Mouse (Mus musculus) liver, embryonic 14.5 days (tissue): Measurements from ENCODE around the gene Iqcf3. TPM values are rescaled to one million over a fixed set of nuclear protein-coding genes. Genes with fewer than 3 reads are reported as not detected.

Experiments
- ATAC-seq: fragments of 200-750 bp; cut with Nextera tagmentation; 2 replicates; pipeline ENCODE4 v1.8.0; 2017; ENCODE audit warnings: moderate number of reproducible peaks, mild to moderate bottlenecking, moderate library complexity; ENCODE audit not compliant: insufficient read depth
- DNase-seq, 3 experiments: peaks; one replicate each; pipeline ENCODE4 v3.0.0-alpha.2; 2012 to 2013; ENCODE audit warnings: low read depth in 3 of 3, low spot score in 3 of 3
- H3K27ac ChIP-seq: fragments of 300-500 bp; sonication (generic); 2 replicates; pipeline ENCODE4 v1.5.1; 2014; ENCODE audit warnings: moderate library complexity, mild to moderate bottlenecking, control low read depth, inconsistent platforms
- H3K27me3 ChIP-seq: fragments of 300-500 bp; sonication (generic); 2 replicates; pipeline ENCODE4 v1.6.1; 2014; ENCODE audit warnings: mild to moderate bottlenecking, low read length, moderate library complexity; ENCODE audit not compliant: control insufficient read depth, insufficient read depth
- H3K36me3 ChIP-seq: fragments of 300-500 bp; sonication (generic); replicated peaks from 2 replicates; pipeline ENCODE4 v1.6.1; 2014; ENCODE audit warnings: low read depth; ENCODE audit not compliant: control insufficient read depth, insufficient read depth
- H3K4me1 ChIP-seq, 2 experiments: fragments of 200-500 bp in 1 of 2; fragments of 300-500 bp in 1 of 2; sonication (generic) in 1 of 2; replicated peaks; 2 replicates each; pipeline ENCODE4 v1.6.1; 2012 to 2014; ENCODE audit warnings: antibody characterized with exemption in 1 of 2, inconsistent platforms in 1 of 2, low read length in 1 of 2; ENCODE audit not compliant: control insufficient read depth in 2 of 2, insufficient read depth in 2 of 2
- H3K4me2 ChIP-seq: fragments of 300-500 bp; sonication (generic); 2 replicates; pipeline ENCODE4 v1.6.1; 2014; ENCODE audit warnings: low read depth, mild to moderate bottlenecking, control low read depth, moderate library complexity
- H3K4me3 ChIP-seq, 2 experiments: fragments of 200-500 bp in 1 of 2; fragments of 300-500 bp in 1 of 2; sonication (generic) in 1 of 2; 2 replicates each; pipeline ENCODE4 v1.5.1; 2012 to 2014; ENCODE audit warnings: low read depth in 2 of 2, low read length in 2 of 2, mild to moderate bottlenecking in 2 of 2, control low read depth in 1 of 2, inconsistent platforms in 1 of 2, moderate library complexity in 1 of 2; ENCODE audit not compliant: insufficient read depth in 1 of 2
- H3K9ac ChIP-seq: fragments of 300-500 bp; sonication (generic); replicated peaks from 2 replicates; pipeline ENCODE4 v1.6.1; 2014; ENCODE audit warnings: mild to moderate bottlenecking, control low read depth, moderate library complexity
- H3K9me3 ChIP-seq: fragments of 300-500 bp; sonication (generic); 2 replicates; pipeline ENCODE4 v1.6.1; 2016; ENCODE audit warnings: low read length, mixed read lengths; ENCODE audit not compliant: control insufficient read depth
- CTCF ChIP-seq: IDR thresholded peaks from 2 replicates; pipeline ENCODE4 v1.5.1; 2016; ENCODE audit warnings: antibody characterized with exemption, low read depth, control low read depth
- EP300 ChIP-seq: IDR thresholded peaks from 2 replicates; pipeline ENCODE4 v1.6.1; 2016; ENCODE audit warnings: antibody characterized with exemption, low read depth
- WGBS: fragments of 180-500 bp; shearing (Covaris S2); extraction: QIAGEN DNeasy Blood & Tissue Kit; methylation state at CpG from one replicate; pipeline ENCODE4 v1.1.7; 2014; ENCODE audit not compliant: insufficient replicate concordance; 5-methylcytosine and 5-hydroxymethylcytosine counted together
- polyA plus RNA-seq, 2 experiments: library from polyadenylated mRNA; depleted of rRNA in 1 of 2; stranded (reverse) in 1 of 2; unstranded in 1 of 2; fragments of >200 nt; fragmentation: Nextera tagmentation in 1 of 2; extraction: Ambion mirVana in 1 of 2; gene quantifications; 2 replicates each; pipeline versions ENCODE4 v1.2.1 to v1.2.3; 2012 to 2014

The Iqcf3 gene
- polyA plus RNA-seq, 2 experiments = not detected

DNA sequence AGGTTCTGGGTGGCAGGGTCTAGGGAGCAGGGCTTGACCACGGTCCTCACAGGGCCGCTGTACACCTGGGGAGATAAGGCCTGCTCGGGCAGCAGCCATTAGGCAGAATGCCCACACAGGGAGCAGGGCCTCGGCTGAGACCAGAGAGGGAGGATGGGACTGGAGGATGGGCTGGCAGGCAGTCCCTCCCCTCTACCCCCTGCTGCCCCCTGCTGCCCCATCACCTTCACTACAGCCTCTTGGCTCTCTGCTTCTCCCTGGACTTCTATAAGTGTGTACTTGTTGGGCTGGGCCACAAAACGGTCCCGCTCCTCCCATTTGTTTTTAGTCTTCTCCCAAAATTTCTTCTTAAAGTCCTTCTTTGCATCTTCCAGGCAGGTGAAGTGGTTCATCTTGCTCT is 87.0 kb downstream of the Iqcf3 start:
- Histone ChIP-seq H3K27me3 (no peaks in the 10 kb centered on the region), H3K9me3 (no peaks in the 10 kb centered on the region), H3K36me3 (no peaks in the 10 kb centered on the region), H3K4me2 (no peak overlapping the region), H3K9ac (no peak overlapping the region), H3K4me3 (no peak overlapping the region), H3K4me1 (peaks cover 6 to 12% of the 10 kb centered on the region in 2 experiments; a peak in 3 of 4 replicates), H3K27ac (no peak overlapping the region)
- DNase-seq (peak in 2 of 3 experiments; percentile 40 to 44), ATAC-seq (no peak)
- TF ChIP-seq CTCF (peak; percentile 86), EP300 (no peak)
- WGBS = 4% methylated on average over 6 of the region's 6 CpGs

DNA sequence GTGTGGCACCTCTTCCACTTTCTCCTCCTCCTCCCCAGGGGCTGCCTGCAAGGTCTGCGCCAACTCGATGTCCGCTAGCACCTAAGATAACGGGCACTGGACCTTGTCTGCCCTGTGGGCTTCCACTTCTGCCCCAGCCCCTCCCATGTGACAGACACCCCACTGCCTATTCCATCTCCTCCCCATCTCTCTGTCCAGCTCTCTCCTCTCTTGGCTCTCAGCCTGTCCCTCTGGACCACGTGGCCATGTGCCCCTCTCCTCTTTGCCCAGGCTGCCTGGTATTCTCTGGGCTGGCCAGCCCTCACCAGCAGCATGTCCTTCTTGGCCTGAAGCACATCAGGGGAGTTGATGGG is 87.7 kb downstream of the Iqcf3 start:
- no peak overlapping the region for H3K9ac ChIP-seq
- 53% methylated on average over 5 of the region's 5 CpGs for WGBS
- H3K4me2 ChIP-seq = no peak overlapping the region
- H3K4me1 ChIP-seq = peaks cover 6 to 12% of the 10 kb centered on the region in 2 experiments; a peak in 3 of 4 replicates
- H3K27me3 ChIP-seq = no peaks in the 10 kb centered on the region
- no peak overlapping the region for H3K4me3 ChIP-seq
- DNase-seq = no peak
- H3K9me3 ChIP-seq = no peaks in the 10 kb centered on the region
- TF ChIP-seq EP300 = no peak
- no peak overlapping the region for H3K27ac ChIP-seq
- no peaks in the 10 kb centered on the region for H3K36me3 ChIP-seq
- ATAC-seq = no peak

DNA sequence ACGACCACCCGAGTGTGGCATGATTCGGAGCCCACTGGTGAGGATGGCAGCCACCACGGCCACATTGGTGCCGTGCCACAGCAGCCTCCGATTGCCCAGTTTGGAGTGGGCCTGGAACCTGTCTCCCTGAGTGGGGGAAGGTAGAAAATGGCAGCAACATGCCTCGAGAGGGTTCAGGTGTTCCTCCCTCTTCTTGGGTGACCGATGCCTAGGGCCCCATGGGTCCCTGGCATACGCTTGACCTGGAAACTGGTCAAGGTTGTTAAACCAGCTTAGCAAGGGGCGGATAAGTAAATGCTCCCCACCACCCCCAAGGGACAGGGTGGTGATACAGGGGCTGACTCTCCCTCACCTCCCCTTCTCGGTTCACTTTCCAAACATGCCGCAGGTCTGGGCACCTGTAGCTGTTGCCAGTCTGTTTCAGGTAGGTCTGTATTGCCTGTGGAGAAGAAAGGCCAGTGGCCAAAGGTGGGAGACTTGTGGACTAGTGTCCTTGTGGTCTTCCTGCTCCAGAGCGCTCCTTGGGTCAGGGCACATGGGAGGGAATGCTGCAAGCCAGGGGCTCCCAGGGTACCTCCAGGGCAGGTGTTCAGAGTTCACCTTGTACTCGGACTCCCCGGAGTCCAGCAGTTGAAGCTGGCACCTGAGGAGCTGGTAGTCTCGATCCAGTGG is 88.2 kb downstream of the Iqcf3 start:
- Histone ChIP-seq H3K4me2 (no peak overlapping the region), H3K4me1 (peaks cover 6 to 11% of the 10 kb centered on the region in 2 experiments; a peak in 3 of 4 replicates), H3K27ac (no peak overlapping the region), H3K27me3 (no peaks in the 10 kb centered on the region), H3K9ac (no peak overlapping the region), H3K9me3 (no peaks in the 10 kb centered on the region), H3K36me3 (no peaks in the 10 kb centered on the region), H3K4me3 (no peak overlapping the region)
- 72% methylated on average over 16 of the region's 16 CpGs for WGBS
- no peak for TF ChIP-seq EP300
- no peak for TF ChIP-seq CTCF
- DNase-seq (no peak), ATAC-seq (no peak)

DNA sequence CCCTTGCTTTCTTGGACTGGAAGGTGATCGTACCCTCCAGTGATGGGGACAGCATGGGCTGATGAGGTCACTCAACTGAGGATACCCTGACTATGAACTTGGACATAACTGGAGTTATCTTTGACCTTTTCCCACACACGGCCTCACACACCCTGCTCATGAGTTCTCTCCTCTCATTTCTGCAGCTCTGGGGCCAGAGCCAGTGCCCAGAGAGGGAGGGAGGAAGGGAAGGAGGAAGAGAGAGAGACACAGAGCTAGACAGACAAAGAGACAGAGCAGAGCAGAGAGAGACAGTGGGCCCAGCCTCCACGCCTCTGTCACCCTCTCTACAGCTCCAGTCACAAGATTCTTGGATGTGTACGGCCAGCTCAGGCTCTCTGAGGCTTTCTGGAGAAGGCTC is 89.1 kb downstream of the Iqcf3 start:
- Histone ChIP-seq H3K4me3 (no peak overlapping the region), H3K9ac (no peak overlapping the region), H3K9me3 (no peaks in the 10 kb centered on the region), H3K27ac (no peak overlapping the region), H3K4me1 (peaks cover 0 to 4% of the 10 kb centered on the region in 2 experiments; a peak in 2 of 4 replicates), H3K27me3 (no peaks in the 10 kb centered on the region), H3K36me3 (no peaks in the 10 kb centered on the region), H3K4me2 (no peak overlapping the region)
- TF ChIP-seq CTCF (no peak), EP300 (no peak)
- 43% methylated on average over 4 of the region's 4 CpGs for WGBS
- DNase-seq (no peak), ATAC-seq (no peak)

DNA sequence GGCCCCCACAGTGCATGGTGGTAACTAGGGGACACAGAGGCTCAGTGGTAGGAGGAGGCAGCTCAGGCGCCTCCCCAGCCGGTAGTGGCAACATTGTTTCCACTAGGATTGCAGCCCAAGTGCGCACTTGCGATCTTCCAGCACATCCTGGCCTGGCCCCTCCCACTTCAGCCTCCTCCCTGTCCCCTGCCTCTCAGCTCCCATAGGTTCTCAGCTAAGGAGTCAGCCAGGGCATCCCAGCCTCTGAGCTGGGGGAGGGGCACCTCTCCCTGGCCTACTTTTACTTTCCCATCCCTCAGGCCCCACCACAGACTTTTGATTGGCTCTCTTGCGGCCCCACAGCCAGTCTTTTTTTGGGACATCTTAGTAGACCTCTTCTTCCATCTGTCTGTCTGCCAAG is 89.5 kb downstream of the Iqcf3 start:
- DNase-seq (no peak), ATAC-seq (no peak)
- no peak for TF ChIP-seq EP300
- TF ChIP-seq CTCF = no peak
- Histone ChIP-seq H3K27me3 (no peaks in the 10 kb centered on the region), H3K36me3 (no peaks in the 10 kb centered on the region), H3K9me3 (no peaks in the 10 kb centered on the region), H3K27ac (no peak overlapping the region), H3K4me1 (peaks cover 0 to 4% of the 10 kb centered on the region in 2 experiments; a peak in 2 of 4 replicates), H3K9ac (no peak overlapping the region), H3K4me2 (0 out of 2 replicates have a peak overlapping the region, but pooled peaks have one; percentile 6), H3K4me3 (no peak overlapping the region)
- WGBS = 51% methylated on average over 5 of the region's 5 CpGs
